Mouse (Mus musculus) neural tube, embryonic 14.5 days (tissue): Measurements from ENCODE around the gene Atp4a. TPM values are rescaled to one million over a fixed set of nuclear protein-coding genes. Genes with fewer than 3 reads are reported as not detected.

ENCODE experiments used
- ATAC-seq: fragments of 200-750 bp; cut with Nextera tagmentation; 2 replicates; pipeline ENCODE4 v1.8.0; 2017; ENCODE audit warnings: low read depth, mild to moderate bottlenecking, moderate TSS enrichment, moderate library complexity
- H3K27ac ChIP-seq: fragments of 300-500 bp; sonication (generic); 2 replicates; pipeline ENCODE4 v1.5.1; 2014; ENCODE audit warnings: low read depth, mild to moderate bottlenecking, control low read depth, low read length, moderate library complexity, mixed read lengths
- H3K27me3 ChIP-seq: fragments of 300-500 bp; sonication (generic); 2 replicates; pipeline ENCODE4 v1.6.1; 2014; ENCODE audit warnings: low read length; ENCODE audit not compliant: control insufficient read depth, insufficient read depth
- H3K36me3 ChIP-seq: fragments of 300-500 bp; sonication (generic); 2 replicates; pipeline ENCODE4 v1.6.1; 2014; ENCODE audit warnings: low read length, mixed read lengths; ENCODE audit not compliant: control insufficient read depth, insufficient read depth
- H3K4me1 ChIP-seq: fragments of 300-500 bp; sonication (generic); 2 replicates; pipeline ENCODE4 v1.6.1; 2014; ENCODE audit warnings: low read length; ENCODE audit not compliant: control insufficient read depth, insufficient read depth
- H3K4me2 ChIP-seq: fragments of 300-500 bp; sonication (generic); 2 replicates; pipeline ENCODE4 v1.6.1; 2014; ENCODE audit warnings: mild to moderate bottlenecking, low read depth, low read length, control low read depth
- H3K4me3 ChIP-seq: fragments of 300-500 bp; sonication (generic); 2 replicates; pipeline ENCODE4 v1.5.1; 2014; ENCODE audit warnings: low read depth, low read length, control low read depth, mixed read lengths
- H3K9ac ChIP-seq: fragments of 300-500 bp; sonication (generic); replicated peaks from 2 replicates; pipeline ENCODE4 v1.6.1; 2014; ENCODE audit warnings: low read depth, mild to moderate bottlenecking, control low read depth, low read length, mixed read lengths
- H3K9me3 ChIP-seq: fragments of 300-500 bp; sonication (generic); 2 replicates; pipeline ENCODE4 v1.6.1; 2016; ENCODE audit warnings: low read length; ENCODE audit not compliant: control insufficient read depth
- WGBS: fragments of 180-500 bp; shearing (Covaris S2); extraction: QIAGEN DNeasy Blood & Tissue Kit; methylation state at CpG from one replicate; pipeline ENCODE4 v1.1.7; 2014; 5-methylcytosine and 5-hydroxymethylcytosine counted together
- polyA plus RNA-seq: library from polyadenylated mRNA; unstranded; fragments of >200 nt; fragmentation: Nextera tagmentation; extraction: Ambion mirVana; gene quantifications from 2 replicates; pipeline ENCODE4 v1.2.1, GENCODE M21; 2014

Gene Atp4a
- polyA plus RNA-seq, 1 experiment from 2014 or later, result 2.9 TPM

GRCm38 (mm10) chr7:30766408-30766807 is 54.4 kb downstream of the Atp4a start:
- no peak for ATAC-seq
- Histone ChIP-seq H3K4me2 (no peak overlapping the region), H3K27ac (no peak overlapping the region), H3K4me1 (no peaks in the 10 kb centered on the region), H3K4me3 (no peak overlapping the region), H3K36me3 (no peaks in the 10 kb centered on the region), H3K27me3 (no peaks in the 10 kb centered on the region; the same call in 1 of the 2 replicates), H3K9ac (no peak overlapping the region), H3K9me3 (no peaks in the 10 kb centered on the region)
- whole genome bisulfite sequencing, result 92% methylated on average over 4 of the region's 4 CpGs

GRCm38 (mm10) chr7:30769236-30769635 is 57.2 kb downstream of the Atp4a start:
- no peaks in the 10 kb centered on the region for H3K4me1 ChIP-seq
- no peaks in the 10 kb centered on the region for H3K36me3 ChIP-seq
- no peak overlapping the region for H3K27ac ChIP-seq
- no peak overlapping the region for H3K4me3 ChIP-seq
- H3K9ac ChIP-seq, result no peak overlapping the region
- no peaks in the 10 kb centered on the region; the same call in 1 of the 2 replicates for H3K27me3 ChIP-seq
- 48% methylated on average over 9 of the region's 9 CpGs for WGBS
- no peak overlapping the region for H3K4me2 ChIP-seq
- ATAC-seq, result no peak
- H3K9me3 ChIP-seq, result no peaks in the 10 kb centered on the region

Other genes starting within 250 kb of the Atp4a start
- not detected in 2 replicates for gene Prodh2, start 218.6 kb upstream of the Atp4a start, polyA plus RNA-seq
- 110 and 111 TPM in 2 replicates for gene Arhgap33, start 177.1 kb upstream of the Atp4a start, polyA plus RNA-seq
- 7.0 and 8.4 TPM in 2 replicates for gene Hspb6, start 160.0 kb upstream of the Atp4a start, polyA plus RNA-seq
- gene Proser3, start 159.9 kb upstream of the Atp4a start, polyA plus RNA-seq, result 9.3 and 11.1 TPM in 2 replicates
- gene Lin37, start 152.4 kb upstream of the Atp4a start, polyA plus RNA-seq, result 55.4 and 57.4 TPM in 2 replicates
- 99.4 and 99.6 TPM in 2 replicates for gene U2af1l4, start 148.9 kb upstream of the Atp4a start, polyA plus RNA-seq
- 8.1 and 9.4 TPM in 2 replicates for gene Gm49396, start 148.9 kb upstream of the Atp4a start, polyA plus RNA-seq
- 111 and 126 TPM in 2 replicates for gene Psenen, start 148.6 kb upstream of the Atp4a start, polyA plus RNA-seq
- gene Igflr1, start 146.8 kb upstream of the Atp4a start, polyA plus RNA-seq, result 2.8 and 3.7 TPM in 2 replicates
- 13.6 and 14.6 TPM in 2 replicates for gene Kmt2b, start 123.5 kb upstream of the Atp4a start, polyA plus RNA-seq
- gene Zbtb32, start 113.3 kb upstream of the Atp4a start, polyA plus RNA-seq, result 0.30 and 0.35 TPM in 2 replicates
- 0.43 and 0.62 TPM in 2 replicates for gene Upk1a, start 99.4 kb upstream of the Atp4a start, polyA plus RNA-seq
- gene Cox6b1, start 86.1 kb upstream of the Atp4a start, polyA plus RNA-seq, result 1,118 and 1,342 TPM in 2 replicates
- not detected in 2 replicates for gene Etv2, start 76.4 kb upstream of the Atp4a start, polyA plus RNA-seq
- 98.3 and 110 TPM in 2 replicates for gene Rbm42, start 61.9 kb upstream of the Atp4a start, polyA plus RNA-seq
- 22.4 and 23.9 TPM in 2 replicates for gene Haus5, start 47.2 kb upstream of the Atp4a start, polyA plus RNA-seq
- gene Pmis2, start 40.6 kb upstream of the Atp4a start, polyA plus RNA-seq, result not detected in 2 replicates
- gene 2200002J24Rik, start 13.3 kb upstream of the Atp4a start, polyA plus RNA-seq, result not detected in 2 replicates
- gene Tmem147, start 17.3 kb downstream of the Atp4a start, polyA plus RNA-seq, result 286 and 323 TPM in 2 replicates
- 0.90 and 1.2 TPM in 2 replicates for gene Gapdhs, start 31.5 kb downstream of the Atp4a start, polyA plus RNA-seq
- 1.7 and 2.0 TPM in 2 replicates for gene Sbsn, start 39.3 kb downstream of the Atp4a start, polyA plus RNA-seq
- gene Dmkn, start 51.5 kb downstream of the Atp4a start, polyA plus RNA-seq, result 0.73 and 2.3 TPM in 2 replicates
- 0.88 TPM in 1 of 2 replicates, not detected in the other for gene Krtdap, start 75.7 kb downstream of the Atp4a start, polyA plus RNA-seq
- gene Ffar2, start 111.6 kb downstream of the Atp4a start, polyA plus RNA-seq, result 0.24 and 0.35 TPM in 2 replicates
- not detected in 2 replicates for gene Ffar3, start 144.0 kb downstream of the Atp4a start, polyA plus RNA-seq
- not detected in 2 replicates for gene Ffar1, start 149.4 kb downstream of the Atp4a start, polyA plus RNA-seq
- gene Cd22, start 168.1 kb downstream of the Atp4a start, polyA plus RNA-seq, result not detected in 2 replicates
- gene Mag, start 202.7 kb downstream of the Atp4a start, polyA plus RNA-seq, result 2.4 and 2.5 TPM in 2 replicates
- not detected in 2 replicates for gene Hamp2, start 212.5 kb downstream of the Atp4a start, polyA plus RNA-seq
- not detected in 2 replicates for gene Hamp, start 231.8 kb downstream of the Atp4a start, polyA plus RNA-seq
- gene Usf2, start 244.6 kb downstream of the Atp4a start, polyA plus RNA-seq, result 28.2 and 28.9 TPM in 2 replicates